Mouse (Mus musculus) limb, embryonic 12.5 days (tissue): ENCODE results near the gene Astn2. TPM values are rescaled to one million over a fixed set of nuclear protein-coding genes. Genes with fewer than 3 reads are reported as not detected.

Experiments
- ATAC-seq: fragments of 200-750 bp; cut with Nextera tagmentation; 2 replicates; pipeline ENCODE4 v1.8.0; 2017; ENCODE audit warnings: low read depth, moderate TSS enrichment; ENCODE audit not compliant: insufficient number of reproducible peaks, insufficient read depth, low FRiP score, low TSS enrichment
- H3K27ac ChIP-seq: fragments of 300-500 bp; sonication (generic); 2 replicates; pipeline ENCODE4 v1.5.1; 2016; ENCODE audit warnings: mild to moderate bottlenecking, moderate library complexity
- H3K27me3 ChIP-seq: fragments of 300-500 bp; sonication (generic); 2 replicates; pipeline ENCODE4 v1.6.1; 2016; ENCODE audit warnings: mild to moderate bottlenecking, moderate library complexity
- H3K36me3 ChIP-seq: fragments of 300-500 bp; sonication (generic); 2 replicates; pipeline ENCODE4 v1.6.1; 2016; ENCODE audit warnings: mild to moderate bottlenecking, moderate library complexity
- H3K4me1 ChIP-seq: fragments of 300-500 bp; sonication (generic); replicated peaks from 2 replicates; pipeline ENCODE4 v1.6.1; 2016
- H3K4me2 ChIP-seq: fragments of 300-500 bp; sonication (generic); 2 replicates; pipeline ENCODE4 v1.6.1; 2016; ENCODE audit warnings: mild to moderate bottlenecking, moderate library complexity
- H3K4me3 ChIP-seq: fragments of 300-500 bp; sonication (generic); replicated peaks from 2 replicates; pipeline ENCODE4 v1.5.1; 2016; ENCODE audit warnings: mild to moderate bottlenecking
- H3K9ac ChIP-seq: fragments of 300-500 bp; sonication (generic); replicated peaks from 2 replicates; pipeline ENCODE4 v1.6.1; 2016; ENCODE audit warnings: mild to moderate bottlenecking, moderate library complexity
- H3K9me3 ChIP-seq: fragments of 300-500 bp; sonication (generic); 2 replicates; pipeline ENCODE4 v1.6.1; 2016; ENCODE audit warnings: mild to moderate bottlenecking, moderate library complexity
- WGBS: fragments of 180-500 bp; shearing (Covaris S2); methylation state at CpG from one replicate; pipeline ENCODE4 v1.1.7; 2016; 5-methylcytosine and 5-hydroxymethylcytosine counted together
- polyA plus RNA-seq: library from polyadenylated mRNA; unstranded; fragments of >200 nt; fragmentation: Nextera tagmentation; extraction: Ambion mirVana; gene quantifications from 2 replicates; pipeline ENCODE4 v1.2.1, GENCODE M21; 2016

Astn2 gene
- polyA plus RNA-seq, 1 experiment from 2014 or later = 1.6 TPM

- H3K4me3 ChIP-seq = no peak overlapping the region
- H3K27ac ChIP-seq = 0 out of 2 replicates have a peak overlapping the region, but pooled peaks have one; percentile 24
- H3K9ac ChIP-seq = no peak overlapping the region
- peaks cover 9% of the 10 kb centered on the region for H3K4me1 ChIP-seq
- no peak for ATAC-seq
- no peaks in the 10 kb centered on the region for H3K36me3 ChIP-seq
- H3K4me2 ChIP-seq = no peak overlapping the region
- WGBS = 33% methylated on average over 6 of the region's 6 CpGs
- H3K27me3 ChIP-seq = no peaks in the 10 kb centered on the region
- no peaks in the 10 kb centered on the region for H3K9me3 ChIP-seq
Observed at GRCm38 (mm10) chr4:65531621-65532020, 872.8 kb downstream of the Astn2 start.

GRCm38 (mm10) chr4:65530901-65531300 is 873.5 kb downstream of the Astn2 start:
- Histone ChIP-seq H3K4me2 (no peak overlapping the region), H3K4me3 (no peak overlapping the region), H3K9me3 (no peaks in the 10 kb centered on the region), H3K27me3 (no peaks in the 10 kb centered on the region), H3K4me1 (peaks cover 9% of the 10 kb centered on the region), H3K36me3 (no peaks in the 10 kb centered on the region), H3K27ac (no peak overlapping the region), H3K9ac (no peak overlapping the region)
- 48% methylated on average over 2 of the region's 2 CpGs for WGBS
- no peak for ATAC-seq

- Histone ChIP-seq H3K4me2 (no peak overlapping the region), H3K9ac (no peak overlapping the region), H3K27me3 (no peaks in the 10 kb centered on the region; the same call in 1 of the 2 replicates), H3K4me3 (no peak overlapping the region), H3K9me3 (no peaks in the 10 kb centered on the region), H3K36me3 (no peaks in the 10 kb centered on the region), H3K27ac (peak overlapping the region; percentile 73; the same call in 1 of the 2 replicates), H3K4me1 (peaks cover 9% of the 10 kb centered on the region; the same call in 1 of the 2 replicates)
- 21% methylated on average over 2 of the region's 2 CpGs for WGBS
- no peak for ATAC-seq
Observed at GRCm38 (mm10) chr4:65508101-65508500, 896.3 kb downstream of the Astn2 start.

- Histone ChIP-seq H3K27ac (no peak overlapping the region), H3K36me3 (no peaks in the 10 kb centered on the region), H3K4me1 (peaks cover 9% of the 10 kb centered on the region; the same call in 1 of the 2 replicates), H3K27me3 (no peaks in the 10 kb centered on the region; the same call in 1 of the 2 replicates), H3K9ac (no peak overlapping the region), H3K4me3 (no peak overlapping the region), H3K9me3 (no peaks in the 10 kb centered on the region), H3K4me2 (no peak overlapping the region)
- ATAC-seq = no peak
Observed at GRCm38 (mm10) chr4:65506870-65507269, 897.5 kb downstream of the Astn2 start.

- H3K9ac ChIP-seq = no peak overlapping the region
- H3K27me3 ChIP-seq = no peaks in the 10 kb centered on the region; the same call in 1 of the 2 replicates
Observed at GRCm38 (mm10) chr4:65496463-65496834, 908.0 kb downstream of the Astn2 start.

GRCm38 (mm10) chr4:65495705-65496462 is 908.5 kb downstream of the Astn2 start:
- Histone ChIP-seq H3K4me2 (no peak overlapping the region), H3K9ac (no peak overlapping the region), H3K27ac (no peak overlapping the region), H3K4me3 (no peak overlapping the region), H3K27me3 (no peaks in the 10 kb centered on the region; the same call in 1 of the 2 replicates), H3K36me3 (no peaks in the 10 kb centered on the region), H3K9me3 (no peaks in the 10 kb centered on the region), H3K4me1 (peaks cover 15% of the 10 kb centered on the region)
- 77% methylated on average over 6 of the region's 6 CpGs for WGBS
- ATAC-seq = 0 out of 2 replicates have a peak, but pooled peaks have one; percentile 7

More at GRCm38 (mm10) chr4:65496463-65496834, 908.0 kb downstream of the Astn2 start:
- Histone ChIP-seq H3K4me2 (no peak overlapping the region), H3K27ac (no peak overlapping the region), H3K9me3 (no peaks in the 10 kb centered on the region), H3K36me3 (no peaks in the 10 kb centered on the region), H3K4me3 (no peak overlapping the region), H3K4me1 (peaks cover 12% of the 10 kb centered on the region)
- WGBS = 5% methylated on average over 3 of the region's 3 CpGs
- peak; percentile 98 for ATAC-seq

GRCm38 (mm10) chr4:65491541-65491940 is 912.9 kb downstream of the Astn2 start:
- Histone ChIP-seq H3K9ac (no peak overlapping the region), H3K36me3 (no peaks in the 10 kb centered on the region), H3K4me1 (peaks cover 15% of the 10 kb centered on the region), H3K4me2 (no peak overlapping the region), H3K4me3 (no peak overlapping the region), H3K27me3 (no peaks in the 10 kb centered on the region; the same call in 1 of the 2 replicates), H3K9me3 (no peaks in the 10 kb centered on the region), H3K27ac (no peak overlapping the region)
- no peak for ATAC-seq
- WGBS = 65% methylated on average over 2 of the region's 2 CpGs

GRCm38 (mm10) chr4:65489711-65490110 is 914.7 kb downstream of the Astn2 start:
- no peak overlapping the region for H3K4me3 ChIP-seq
- H3K4me1 ChIP-seq = peaks cover 6% of the 10 kb centered on the region
- H3K27ac ChIP-seq = no peak overlapping the region
- H3K4me2 ChIP-seq = no peak overlapping the region
- no peak for ATAC-seq
- H3K36me3 ChIP-seq = no peaks in the 10 kb centered on the region
- H3K9me3 ChIP-seq = no peaks in the 10 kb centered on the region
- no peak overlapping the region for H3K9ac ChIP-seq
- H3K27me3 ChIP-seq = no peaks in the 10 kb centered on the region; the same call in 1 of the 2 replicates
- WGBS = 59% methylated on average over 3 of the region's 3 CpGs

GRCm38 (mm10) chr4:65481632-65482031 is 922.8 kb downstream of the Astn2 start:
- no peaks in the 10 kb centered on the region for H3K9me3 ChIP-seq
- H3K4me3 ChIP-seq = no peak overlapping the region
- no peak for ATAC-seq
- no peak overlapping the region for H3K9ac ChIP-seq
- H3K4me2 ChIP-seq = no peak overlapping the region
- whole genome bisulfite sequencing = 74% methylated on average over 5 of the region's 5 CpGs
- no peak overlapping the region for H3K27ac ChIP-seq
- H3K36me3 ChIP-seq = no peaks in the 10 kb centered on the region
- no peaks in the 10 kb centered on the region for H3K27me3 ChIP-seq
- peaks cover 4% of the 10 kb centered on the region for H3K4me1 ChIP-seq

- 42% methylated on average over 6 of the region's 6 CpGs for WGBS
- Histone ChIP-seq H3K4me3 (no peak overlapping the region), H3K27ac (no peak overlapping the region)
Observed at GRCm38 (mm10) chr4:65477106-65477505, 927.3 kb downstream of the Astn2 start.

GRCm38 (mm10) chr4:65475925-65476560 is 928.4 kb downstream of the Astn2 start:
- ATAC-seq = no peak
- peaks cover 9% of the 10 kb centered on the region for H3K4me1 ChIP-seq
- no peaks in the 10 kb centered on the region for H3K36me3 ChIP-seq
- no peaks in the 10 kb centered on the region for H3K27me3 ChIP-seq
- no peak overlapping the region for H3K27ac ChIP-seq
- no peak overlapping the region for H3K4me2 ChIP-seq
- no peaks in the 10 kb centered on the region for H3K9me3 ChIP-seq
- H3K9ac ChIP-seq = no peak overlapping the region
- 47% methylated on average over 4 of the region's 4 CpGs for WGBS
- H3K4me3 ChIP-seq = no peak overlapping the region

More at GRCm38 (mm10) chr4:65477106-65477505, 927.3 kb downstream of the Astn2 start:
- Histone ChIP-seq H3K4me1 (peaks cover 9% of the 10 kb centered on the region), H3K9me3 (no peaks in the 10 kb centered on the region), H3K9ac (no peak overlapping the region), H3K27me3 (no peaks in the 10 kb centered on the region), H3K4me2 (no peak overlapping the region), H3K36me3 (no peaks in the 10 kb centered on the region)
- ATAC-seq = no peak
